Comparison of ENCODE assay signal across 31 mouse cellular contexts in genomic region chr16:93594448-93594847, GRCm38 (mm10). TPM values are rescaled to one million over a fixed set of nuclear protein-coding genes. Genes with fewer than 3 reads are reported as not detected.
"Had no signal": no experiment of that assay in that cellular context is flagged by ENCODE, and none has a peak within 500 bp of the region (broad histone marks: within the 10 kb centered on the region; RNA-seq: fewer than 3 reads in every experiment).

No protein-coding gene starts in this region.

- H3K4me1 ChIP-seq: heart, embryonic 13.5 days; heart, embryonic 15.5 days; hindbrain, embryonic 10.5 days; hindbrain, embryonic 12.5 days; intestine, embryonic 15.5 days; limb, embryonic 10.5 days; limb, embryonic 12.5 days had no signal

- ATAC-seq: hindbrain, embryonic 16.5 days; inflammation-experienced regulatory T-cells, adult 6 months; intestine, embryonic 15.5 days; intestine, postnatal 0 days had no signal

- H3K9ac ChIP-seq: heart, embryonic 13.5 days; heart, embryonic 15.5 days; hindbrain, embryonic 12.5 days; hindbrain, embryonic 14.5 days; intestine, embryonic 15.5 days; limb, embryonic 12.5 days; liver, embryonic 13.5 days had no signal

- H3K27ac ChIP-seq: gastrocnemius, adult 2 months; heart, adult 2 months; heart, embryonic 13.5 days; heart, embryonic 15.5 days; hindbrain, embryonic 10.5 days; hindbrain, embryonic 12.5 days; hindbrain, embryonic 14.5 days; intestine, embryonic 15.5 days; layer of hippocampus, adult 2 months; left cerebral cortex, adult 2 months; limb, embryonic 10.5 days; limb, embryonic 12.5 days; liver, embryonic 13.5 days had no signal

- DNase-seq: gastrocnemius, adult 2 months; gastrocnemius, postnatal 10 days; gastrocnemius, postnatal 25 days; heart, adult 2 months; heart, postnatal 4 days; kidney, adult 18-20 months; kidney, adult 8-10 months; kidney, postnatal 10 days; kidney, postnatal 25 days; kidney, postnatal 4 days; liver, embryonic 13.5 days had no signal

- H3K9me3 ChIP-seq: heart, embryonic 13.5 days; heart, embryonic 15.5 days; hindbrain, embryonic 10.5 days; hindbrain, embryonic 12.5 days; intestine, embryonic 15.5 days; limb, embryonic 10.5 days; limb, embryonic 12.5 days; liver, embryonic 13.5 days had no signal

- H3K4me2 ChIP-seq: heart, embryonic 11.5 days; heart, embryonic 13.5 days; heart, embryonic 15.5 days; hindbrain, embryonic 12.5 days; hindbrain, embryonic 14.5 days; intestine, embryonic 15.5 days; limb, embryonic 12.5 days; liver, embryonic 13.5 days had no signal

- H3K27me3 ChIP-seq: heart, embryonic 13.5 days; heart, embryonic 15.5 days; hindbrain, embryonic 12.5 days; intestine, embryonic 15.5 days; limb, embryonic 12.5 days; liver, embryonic 13.5 days had no signal

- H3K4me3 ChIP-seq: gastrocnemius, adult 2 months; heart, adult 2 months; heart, embryonic 13.5 days; heart, embryonic 15.5 days; hindbrain, embryonic 10.5 days; hindbrain, embryonic 12.5 days; intestine, embryonic 15.5 days; layer of hippocampus, adult 2 months; left cerebral cortex, adult 2 months; limb, embryonic 10.5 days; limb, embryonic 12.5 days; liver, embryonic 13.5 days had no signal

RNA-seq across cellular contexts. Expression of gene Gm5678, which starts 33.4 kb away (rescaled TPM):
- total RNA-seq: granulocyte monocyte progenitor cell, adult 5-6 weeks; liver, adult 2 months had no signal
- polyA plus RNA-seq: heart, adult 2 months; heart, embryonic 11.5 days; heart, embryonic 13.5 days; heart, embryonic 15.5 days; heart, postnatal 0 days; hindbrain, embryonic 10.5 days; hindbrain, embryonic 12.5 days; hindbrain, embryonic 14.5 days; hindbrain, embryonic 16.5 days; intestine, embryonic 15.5 days; intestine, postnatal 0 days; kidney, embryonic 14.5 days; kidney, embryonic 16.5 days; limb, embryonic 10.5 days; limb, embryonic 12.5 days; limb, embryonic 14.5 days; liver, adult 2 months; liver, embryonic 13.5 days had no signal
